Mouse (Mus musculus): ENCODE measurements at regions not wholly inside any gene's neighbourhood (a gene's known extent, or its start where the extent isn't known, plus 50 kb on each side); places are given as distances from the start of the nearest gene placed in this dataset.

- Histone ChIP-seq H3K9ac (ENCODE audit: low read length) (no peak overlapping the region), H3K27me3 (ENCODE audit: control insufficient read depth, insufficient read depth, low read length) (no peaks in the 10 kb centered on the region), H3K4me2 (ENCODE audit: low read depth, low read length, severe bottlenecking) (no peak overlapping the region), H3K36me3 (ENCODE audit: control insufficient read depth, insufficient read depth, low read length) (no peaks in the 10 kb centered on the region), H3K4me1 (replicated peaks; ENCODE audit: control insufficient read depth, insufficient read depth, low read length) (no peaks in the 10 kb centered on the region), H3K4me3 (ENCODE audit: low read depth, low read length) (no peak overlapping the region), H3K9me3 (ENCODE audit: control insufficient read depth, low read length) (no peaks in the 10 kb centered on the region), H3K27ac (ENCODE audit: low read depth, low read length) (no peak overlapping the region)
- ATAC-seq (replicated peaks; ENCODE audit: low FRiP score) (no peak), DNase-seq (ENCODE audit: low spot score) (no peak)
Measured at GRCm38 (mm10) chr15:61718486-61718885, 795.7 kb upstream of the A1bg start.

- Histone ChIP-seq H3K27ac (ENCODE audit: low read depth, low read length) (no peak overlapping the region), H3K9me3 (ENCODE audit: control insufficient read depth, low read length) (no peaks in the 10 kb centered on the region), H3K27me3 (ENCODE audit: control insufficient read depth, insufficient read depth, low read length) (no peaks in the 10 kb centered on the region), H3K4me1 (replicated peaks; ENCODE audit: control insufficient read depth, insufficient read depth, low read length) (no peaks in the 10 kb centered on the region), H3K9ac (ENCODE audit: low read length) (no peak overlapping the region), H3K4me3 (ENCODE audit: low read depth, low read length) (no peak overlapping the region), H3K36me3 (ENCODE audit: control insufficient read depth, insufficient read depth, low read length) (no peaks in the 10 kb centered on the region), H3K4me2 (ENCODE audit: low read depth, low read length, severe bottlenecking) (no peak overlapping the region)
- DNase-seq (ENCODE audit: low spot score) (no peak), ATAC-seq (replicated peaks; ENCODE audit: low FRiP score) (no peak)
- 91% methylated on average over 1 of the region's 1 CpGs for WGBS
Measured at GRCm38 (mm10) chr15:61717216-61717615, 794.4 kb upstream of the A1bg start.

DNA sequence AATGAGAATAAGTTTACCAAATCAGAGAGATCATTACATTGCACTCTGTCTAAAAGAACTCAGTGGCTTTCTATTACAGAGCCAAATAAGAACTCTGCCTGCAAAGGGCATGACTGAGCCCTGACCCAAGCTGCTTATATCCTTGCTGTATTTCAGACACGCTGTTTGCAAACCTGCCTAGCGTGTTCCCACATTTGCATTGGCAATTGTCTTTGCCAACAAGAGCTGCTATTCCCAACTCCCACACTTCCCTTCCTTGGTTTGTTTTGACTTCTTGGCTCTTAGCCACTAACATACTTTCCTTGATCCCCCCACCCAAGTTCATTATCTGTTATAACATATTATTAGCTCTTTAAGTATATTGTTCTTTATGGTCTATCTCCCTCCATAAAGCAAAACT is 791.1 kb upstream of the A1bg start:
- ATAC-seq (replicated peaks; ENCODE audit: low FRiP score) (no peak), DNase-seq (ENCODE audit: low spot score) (no peak)
- Histone ChIP-seq H3K4me2 (ENCODE audit: low read depth, low read length, severe bottlenecking) (no peak overlapping the region), H3K27me3 (ENCODE audit: control insufficient read depth, insufficient read depth, low read length) (no peaks in the 10 kb centered on the region), H3K4me3 (ENCODE audit: low read depth, low read length) (no peak overlapping the region), H3K9ac (ENCODE audit: low read length) (no peak overlapping the region), H3K27ac (ENCODE audit: low read depth, low read length) (no peak overlapping the region), H3K4me1 (replicated peaks; ENCODE audit: control insufficient read depth, insufficient read depth, low read length) (no peaks in the 10 kb centered on the region), H3K9me3 (ENCODE audit: control insufficient read depth, low read length) (no peaks in the 10 kb centered on the region), H3K36me3 (ENCODE audit: control insufficient read depth, insufficient read depth, low read length) (no peaks in the 10 kb centered on the region)
- 73% methylated on average over 2 of the region's 2 CpGs for WGBS

- DNase-seq (ENCODE audit: low spot score) (no peak), ATAC-seq (replicated peaks; ENCODE audit: low FRiP score) (no peak)
- Histone ChIP-seq H3K9me3 (ENCODE audit: control insufficient read depth, low read length) (no peaks in the 10 kb centered on the region), H3K4me2 (ENCODE audit: low read depth, low read length, severe bottlenecking) (no peak overlapping the region), H3K4me1 (replicated peaks; ENCODE audit: control insufficient read depth, insufficient read depth, low read length) (no peaks in the 10 kb centered on the region), H3K27ac (ENCODE audit: low read depth, low read length) (no peak overlapping the region), H3K27me3 (ENCODE audit: control insufficient read depth, insufficient read depth, low read length) (no peaks in the 10 kb centered on the region), H3K36me3 (ENCODE audit: control insufficient read depth, insufficient read depth, low read length) (no peaks in the 10 kb centered on the region), H3K9ac (ENCODE audit: low read length) (no peak overlapping the region), H3K4me3 (ENCODE audit: low read depth, low read length) (no peak overlapping the region)
- 80% methylated on average over 4 of the region's 4 CpGs for WGBS
Measured at GRCm38 (mm10) chr15:61708928-61709327, 786.1 kb upstream of the A1bg start.

DNA sequence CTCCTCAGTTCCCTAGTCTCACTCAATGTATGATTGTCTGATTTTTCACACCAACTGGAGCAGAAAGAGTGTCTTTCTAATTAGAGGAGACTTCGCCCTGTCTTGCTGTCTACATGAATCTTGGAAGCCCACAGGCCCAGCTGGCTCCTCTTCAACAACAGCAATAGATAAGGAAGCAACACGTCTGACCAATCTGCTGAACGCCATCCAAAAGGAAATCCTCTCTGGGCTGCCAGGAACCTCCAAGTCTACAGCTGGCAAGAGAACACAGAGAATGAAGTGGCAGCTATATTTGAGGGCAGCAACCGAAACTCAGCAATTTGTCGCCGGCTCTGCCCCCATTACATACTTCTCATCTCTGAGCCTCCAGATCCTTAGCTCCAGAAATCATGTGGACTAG is 785.1 kb upstream of the A1bg start:
- no peaks in the 10 kb centered on the region for H3K27me3 ChIP-seq (ENCODE audit: control insufficient read depth, insufficient read depth, low read length)
- H3K4me1 ChIP-seq (replicated peaks; ENCODE audit: control insufficient read depth, insufficient read depth, low read length), result no peaks in the 10 kb centered on the region
- WGBS, result 90% methylated on average over 6 of the region's 6 CpGs
- DNase-seq (ENCODE audit: low spot score) (no peak), ATAC-seq (replicated peaks; ENCODE audit: low FRiP score) (no peak)
- no peak overlapping the region for H3K4me3 ChIP-seq (ENCODE audit: low read depth, low read length)
- H3K36me3 ChIP-seq (ENCODE audit: control insufficient read depth, insufficient read depth, low read length), result no peaks in the 10 kb centered on the region
- no peak overlapping the region for H3K27ac ChIP-seq (ENCODE audit: low read depth, low read length)
- no peaks in the 10 kb centered on the region for H3K9me3 ChIP-seq (ENCODE audit: control insufficient read depth, low read length)
- H3K9ac ChIP-seq (ENCODE audit: low read length), result no peak overlapping the region
- H3K4me2 ChIP-seq (ENCODE audit: low read depth, low read length, severe bottlenecking), result no peak overlapping the region

DNA sequence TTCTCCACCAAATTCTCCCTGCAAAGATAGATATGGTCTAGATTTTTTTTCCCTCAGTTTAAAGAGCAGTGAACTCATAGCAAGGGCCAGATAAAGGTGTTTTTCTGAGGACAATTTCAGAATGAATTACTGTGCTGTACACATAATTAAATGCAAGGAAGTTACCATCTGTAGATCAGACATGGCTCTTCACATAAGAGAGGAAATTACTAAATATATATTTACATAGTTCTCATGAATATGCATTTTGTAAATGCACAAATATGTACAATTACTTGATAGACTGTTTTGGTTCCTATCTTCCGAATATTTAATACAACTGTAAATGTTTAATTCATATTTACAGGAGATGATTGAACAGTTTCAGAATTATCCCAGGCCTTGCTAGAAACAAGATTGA is 769.9 kb upstream of the A1bg start:
- ATAC-seq (replicated peaks; ENCODE audit: low FRiP score), result no peak
- Histone ChIP-seq H3K27me3 (ENCODE audit: control insufficient read depth, insufficient read depth, low read length) (no peaks in the 10 kb centered on the region), H3K4me1 (replicated peaks; ENCODE audit: control insufficient read depth, insufficient read depth, low read length) (no peaks in the 10 kb centered on the region), H3K36me3 (ENCODE audit: control insufficient read depth, insufficient read depth, low read length) (no peaks in the 10 kb centered on the region), H3K27ac (ENCODE audit: low read depth, low read length) (no peak overlapping the region), H3K4me3 (ENCODE audit: low read depth, low read length) (no peak overlapping the region), H3K4me2 (ENCODE audit: low read depth, low read length, severe bottlenecking) (no peak overlapping the region), H3K9ac (ENCODE audit: low read length) (no peak overlapping the region), H3K9me3 (ENCODE audit: control insufficient read depth, low read length) (no peaks in the 10 kb centered on the region)
- WGBS, result 82% methylated on average over 1 of the region's 1 CpGs
- DNase-seq (ENCODE audit: low spot score), result no peak

GRCm38 (mm10) chr15:61690425-61690824 is 767.6 kb upstream of the A1bg start:
- DNase-seq (ENCODE audit: low spot score), result no peak
- no peak overlapping the region for H3K4me3 ChIP-seq (ENCODE audit: low read depth, low read length)
- H3K27me3 ChIP-seq (ENCODE audit: control insufficient read depth, insufficient read depth, low read length), result no peaks in the 10 kb centered on the region
- H3K4me1 ChIP-seq (replicated peaks; ENCODE audit: control insufficient read depth, insufficient read depth, low read length), result no peaks in the 10 kb centered on the region
- no peaks in the 10 kb centered on the region for H3K36me3 ChIP-seq (ENCODE audit: control insufficient read depth, insufficient read depth, low read length)
- ATAC-seq (replicated peaks; ENCODE audit: low FRiP score), result no peak
- H3K27ac ChIP-seq (ENCODE audit: low read depth, low read length), result no peak overlapping the region
- 89% methylated on average over 13 of the region's 13 CpGs for WGBS
- no peak overlapping the region for H3K9ac ChIP-seq (ENCODE audit: low read length)
- H3K9me3 ChIP-seq (ENCODE audit: control insufficient read depth, low read length), result no peaks in the 10 kb centered on the region
- no peak overlapping the region for H3K4me2 ChIP-seq (ENCODE audit: low read depth, low read length, severe bottlenecking)

- Histone ChIP-seq H3K36me3 (ENCODE audit: control insufficient read depth, insufficient read depth, low read length) (no peaks in the 10 kb centered on the region), H3K9me3 (ENCODE audit: control insufficient read depth, low read length) (no peaks in the 10 kb centered on the region), H3K4me2 (ENCODE audit: low read depth, low read length, severe bottlenecking) (no peak overlapping the region), H3K27me3 (ENCODE audit: control insufficient read depth, insufficient read depth, low read length) (no peaks in the 10 kb centered on the region), H3K4me1 (replicated peaks; ENCODE audit: control insufficient read depth, insufficient read depth, low read length) (no peaks in the 10 kb centered on the region), H3K27ac (ENCODE audit: low read depth, low read length) (no peak overlapping the region), H3K9ac (ENCODE audit: low read length) (no peak overlapping the region), H3K4me3 (ENCODE audit: low read depth, low read length) (no peak overlapping the region)
- WGBS, result 87% methylated on average over 12 of the region's 12 CpGs
- ATAC-seq (replicated peaks; ENCODE audit: low FRiP score) (no peak), DNase-seq (ENCODE audit: low spot score) (no peak)
Measured at GRCm38 (mm10) chr15:61689776-61690397, 767.1 kb upstream of the A1bg start.

DNA sequence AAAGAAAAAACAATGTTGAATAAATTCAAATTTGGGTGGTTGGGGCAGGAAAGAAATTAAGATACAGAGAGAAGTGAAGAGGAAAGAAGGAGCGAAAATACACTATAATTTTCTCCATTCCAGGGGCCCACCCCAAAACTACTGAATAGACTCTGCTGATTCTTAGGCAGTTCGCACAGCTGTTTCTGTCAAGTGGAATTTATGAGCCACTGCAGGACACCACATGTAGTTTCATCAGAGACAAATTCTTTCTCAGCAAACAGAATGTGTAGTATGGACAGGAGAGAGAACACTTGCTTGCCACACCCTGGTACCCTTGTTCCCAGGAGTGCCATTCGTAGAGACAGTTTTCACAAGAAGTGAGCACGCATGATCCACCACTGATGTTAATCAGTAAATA is 760.2 kb upstream of the A1bg start:
- Histone ChIP-seq H3K27ac (ENCODE audit: low read depth, low read length) (no peak overlapping the region), H3K27me3 (ENCODE audit: control insufficient read depth, insufficient read depth, low read length) (no peaks in the 10 kb centered on the region), H3K9me3 (ENCODE audit: control insufficient read depth, low read length) (no peaks in the 10 kb centered on the region), H3K4me1 (replicated peaks; ENCODE audit: control insufficient read depth, insufficient read depth, low read length) (no peaks in the 10 kb centered on the region), H3K9ac (ENCODE audit: low read length) (no peak overlapping the region), H3K36me3 (ENCODE audit: control insufficient read depth, insufficient read depth, low read length) (no peaks in the 10 kb centered on the region), H3K4me3 (ENCODE audit: low read depth, low read length) (no peak overlapping the region), H3K4me2 (ENCODE audit: low read depth, low read length, severe bottlenecking) (no peak overlapping the region)
- no peak for ATAC-seq (replicated peaks; ENCODE audit: low FRiP score)
- DNase-seq (ENCODE audit: low spot score), result no peak
- WGBS, result 92% methylated on average over 4 of the region's 4 CpGs

Data from forebrain, embryonic 11.5 days (tissue).